Mouse (Mus musculus): ENCODE measurements around the gene Plekhb2.

DNA sequence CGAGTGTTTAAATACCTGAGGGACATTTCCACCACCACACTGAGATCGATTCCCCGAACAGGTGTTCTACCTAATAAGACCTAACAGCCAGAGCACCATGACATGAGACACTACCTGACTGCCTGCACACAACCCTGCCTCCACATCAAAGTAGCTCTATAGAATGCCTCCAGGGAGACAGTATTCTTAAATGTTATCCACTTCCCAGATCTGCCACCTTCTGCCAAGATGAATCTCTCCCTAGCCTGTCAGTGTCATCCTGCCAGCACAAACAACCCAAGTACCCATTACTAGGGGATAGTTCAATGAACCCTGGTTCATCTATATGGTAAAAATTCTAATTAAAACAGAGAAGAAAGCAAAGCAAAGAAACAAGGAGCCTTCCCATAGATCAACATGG is 2.7 kb upstream of the Plekhb2 start:
- TF ChIP-seq CTCF (IDR thresholded peaks at IDR 0.05) (no peak), EP300 (IDR thresholded peaks at IDR 0.05; ENCODE audit: insufficient read depth, low read depth, low read length) (no peak), POLR2A (IDR thresholded peaks at IDR 0.05; ENCODE audit: insufficient read depth, low read depth, low read length) (no peak)
